Mouse (Mus musculus) kidney, postnatal 0 days (tissue): Measurements from ENCODE around the gene Sigmar1. TPM values are rescaled to one million over a fixed set of nuclear protein-coding genes. Genes with fewer than 3 reads are reported as not detected.

Experiments used
- ATAC-seq: fragments of 200-750 bp; cut with Nextera tagmentation; replicated peaks from 2 replicates; pipeline ENCODE4 v1.8.0; 2017; ENCODE audit warnings: low read depth, moderate number of reproducible peaks, moderate TSS enrichment, moderate library complexity; ENCODE audit not compliant: low FRiP score
- DNase-seq: peaks from one replicate; pipeline ENCODE4 v3.0.0-alpha.2; 2016; ENCODE audit warnings: low spot score
- H3K27ac ChIP-seq: fragments of 300-500 bp; sonication (generic); 2 replicates; pipeline ENCODE4 v1.5.1; 2014; ENCODE audit warnings: mild to moderate bottlenecking
- H3K27me3 ChIP-seq: fragments of 300-500 bp; sonication (generic); 2 replicates; pipeline ENCODE4 v1.6.1; 2014; ENCODE audit warnings: low read length, mixed read lengths; ENCODE audit not compliant: insufficient read depth
- H3K36me3 ChIP-seq: fragments of 300-500 bp; sonication (generic); 2 replicates; pipeline ENCODE4 v1.6.1; 2014; ENCODE audit warnings: low read length, mixed read lengths; ENCODE audit not compliant: insufficient read depth
- H3K4me1 ChIP-seq: fragments of 300-500 bp; sonication (generic); replicated peaks from 2 replicates; pipeline ENCODE4 v1.6.1; 2014; ENCODE audit warnings: antibody characterized with exemption, low read length, mixed read lengths; ENCODE audit not compliant: insufficient read depth
- H3K4me2 ChIP-seq: fragments of 300-500 bp; sonication (generic); 2 replicates; pipeline ENCODE4 v1.6.1; 2014; ENCODE audit warnings: mild to moderate bottlenecking, low read length, moderate library complexity, mixed read lengths
- H3K4me3 ChIP-seq: fragments of 300-500 bp; sonication (generic); replicated peaks from 2 replicates; pipeline ENCODE4 v1.5.1; 2014; ENCODE audit warnings: low read depth, low read length
- H3K9ac ChIP-seq: fragments of 300-500 bp; sonication (generic); 2 replicates; pipeline ENCODE4 v1.6.1; 2014; ENCODE audit warnings: low read depth, low read length
- H3K9me3 ChIP-seq: fragments of 300-500 bp; sonication (generic); replicated peaks from 2 replicates; pipeline ENCODE4 v1.6.1; 2016; ENCODE audit warnings: low read length, inconsistent platforms, mixed read lengths
- CTCF ChIP-seq: IDR thresholded peaks from 2 replicates; pipeline ENCODE4 v1.5.1; 2016; ENCODE audit warnings: antibody characterized with exemption, low read depth, mild to moderate bottlenecking, moderate library complexity
- WGBS: fragments of 180-500 bp; shearing (Covaris S2); extraction: QIAGEN DNeasy Blood & Tissue Kit; methylation state at CpG from one replicate; pipeline ENCODE4 v1.1.7; 2014; 5-methylcytosine and 5-hydroxymethylcytosine counted together
- polyA plus RNA-seq: library from polyadenylated mRNA; unstranded; fragments of >200 nt; fragmentation: Nextera tagmentation; extraction: Ambion mirVana; gene quantifications from 2 replicates; pipeline ENCODE4 v1.2.1, GENCODE M21; 2015

Gene Sigmar1
- polyA plus RNA-seq, 1 experiment from 2014 or later, result 58.4 TPM

DNA sequence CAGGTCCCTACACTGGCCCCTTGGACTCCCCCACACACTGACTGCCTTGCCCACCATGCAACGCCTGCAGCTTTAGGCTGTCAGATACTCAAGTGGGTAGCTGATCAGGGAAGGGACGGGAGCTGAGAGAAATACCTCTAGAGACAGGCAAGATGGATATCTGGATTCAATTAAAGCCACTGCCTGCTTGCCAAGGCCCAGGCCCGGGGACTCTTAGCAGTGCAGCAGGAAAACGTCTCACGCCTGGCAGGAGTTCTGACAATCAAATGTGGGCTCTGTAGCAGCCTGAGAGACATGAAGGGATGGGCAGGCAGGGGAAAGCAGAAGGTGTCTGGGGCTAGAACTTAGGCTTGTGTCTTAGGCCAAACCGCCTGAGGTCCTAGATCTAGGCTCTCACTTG is 39.1 kb downstream of the Sigmar1 start:
- ATAC-seq, result no peak
- Histone ChIP-seq H3K9me3 (no peaks in the 10 kb centered on the region), H3K4me1 (peaks cover 15% of the 10 kb centered on the region), H3K36me3 (peaks cover 28% of the 10 kb centered on the region), H3K9ac (no peak overlapping the region), H3K27ac (no peak overlapping the region), H3K27me3 (no peaks in the 10 kb centered on the region), H3K4me3 (no peak overlapping the region), H3K4me2 (no peak overlapping the region)
- DNase-seq, result no peak
- WGBS, result 71% methylated on average over 6 of the region's 6 CpGs
- no peak for TF ChIP-seq CTCF

- WGBS, result 89% methylated on average over 5 of the region's 5 CpGs
- Histone ChIP-seq H3K27me3 (no peaks in the 10 kb centered on the region), H3K36me3 (peaks cover 28% of the 10 kb centered on the region)
Measured at GRCm38 (mm10) chr4:41715596-41715995, 40.4 kb downstream of the Sigmar1 start.

DNA sequence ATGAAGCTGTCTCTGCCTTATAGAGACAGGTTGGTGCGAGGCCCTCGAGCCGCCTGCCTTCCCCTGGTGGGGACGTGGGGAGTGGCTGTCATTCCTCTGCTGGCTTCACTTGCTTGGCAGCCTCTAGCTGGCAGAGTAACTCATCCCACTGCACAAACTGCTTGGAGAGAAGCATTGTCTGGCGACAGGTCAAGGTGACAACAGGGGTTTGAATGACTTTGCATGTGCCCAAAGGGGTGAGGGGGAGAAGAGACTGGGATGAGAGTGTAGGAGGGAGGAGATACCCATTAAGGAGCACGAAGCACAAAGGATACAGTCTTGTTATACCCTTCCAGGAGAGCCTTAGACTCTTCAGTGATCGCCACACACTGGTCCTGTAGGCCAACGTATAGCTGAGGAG is 40.9 kb downstream of the Sigmar1 start:
- Histone ChIP-seq H3K4me3 (no peak overlapping the region), H3K36me3 (peaks cover 28% of the 10 kb centered on the region), H3K9ac (no peak overlapping the region), H3K4me1 (peaks cover 21% of the 10 kb centered on the region), H3K4me2 (no peak overlapping the region), H3K27me3 (no peaks in the 10 kb centered on the region), H3K27ac (no peak overlapping the region), H3K9me3 (no peaks in the 10 kb centered on the region)
- ATAC-seq (no peak), DNase-seq (no peak)
- WGBS, result 74% methylated on average over 8 of the region's 8 CpGs
- TF ChIP-seq CTCF, result no peak

More at GRCm38 (mm10) chr4:41715596-41715995, 40.4 kb downstream of the Sigmar1 start:
- Histone ChIP-seq H3K9me3 (no peaks in the 10 kb centered on the region), H3K4me3 (no peak overlapping the region), H3K4me2 (no peak overlapping the region), H3K27ac (no peak overlapping the region), H3K4me1 (peaks cover 21% of the 10 kb centered on the region), H3K9ac (no peak overlapping the region)
- DNase-seq (peak; percentile 61), ATAC-seq (no peak)
- TF ChIP-seq CTCF, result peak; percentile 74

DNA sequence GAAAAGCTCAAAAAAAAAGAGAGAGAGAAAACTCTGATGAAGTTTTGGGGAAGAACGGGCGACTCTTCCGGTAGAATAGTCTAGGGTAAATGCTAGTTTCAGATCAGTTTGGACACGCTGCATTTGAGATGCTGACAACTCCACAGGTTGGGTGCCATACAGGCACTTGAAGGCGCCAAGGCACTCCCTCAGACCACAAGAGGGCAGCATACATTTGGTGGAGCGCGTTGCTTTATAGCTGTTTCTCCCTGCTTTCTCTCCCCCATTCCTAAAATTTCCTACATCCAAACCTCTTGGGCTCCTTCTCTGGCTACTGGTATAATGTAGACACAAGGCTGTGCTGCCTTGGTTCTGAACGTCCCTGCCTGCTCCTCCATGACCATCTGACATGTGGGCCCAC is 41.7 kb downstream of the Sigmar1 start:
- DNase-seq, result peak; percentile 87
- WGBS, result 13% methylated on average over 8 of the region's 8 CpGs
- H3K36me3 ChIP-seq, result peaks cover 22% of the 10 kb centered on the region

GRCm38 (mm10) chr4:41713197-41714067 is 42.5 kb downstream of the Sigmar1 start, which contains the start of gene Rpp25l:
Gene Rpp25l (minus strand): TSS chr4:41713534.
- Histone ChIP-seq H3K27ac (peak within 1 kb of the TSS; percentile 70), H3K36me3 (peaks cover 14% of the 10 kb centered on the region; the same call in 1 of the 2 replicates), H3K27me3 (no peaks in the 10 kb centered on the region), H3K4me3 (peak within 1 kb of the TSS; percentile 80), H3K4me1 (peaks cover 21% of the 10 kb centered on the region), H3K9ac (peak within 1 kb of the TSS; percentile 93), H3K4me2 (peak within 1 kb of the TSS; percentile 92), H3K9me3 (no peaks in the 10 kb centered on the region)
- ATAC-seq (peak; percentile 65), DNase-seq (peak; percentile 79)
- under 1% methylated on average over 61 of the region's 61 CpGs for whole genome bisulfite sequencing
- peak; percentile 38; the same call in 1 of the 2 replicates for TF ChIP-seq CTCF

More for the DNA sequence above, 41.7 kb downstream of the Sigmar1 start:
- Histone ChIP-seq H3K9me3 (no peaks in the 10 kb centered on the region), H3K4me2 (peak overlapping the region; percentile 92), H3K4me1 (peaks cover 21% of the 10 kb centered on the region), H3K27me3 (no peaks in the 10 kb centered on the region), H3K27ac (no peak overlapping the region), H3K9ac (no peak overlapping the region), H3K4me3 (peak overlapping the region; percentile 80)
- TF ChIP-seq CTCF, result peak; percentile 86
- no peak for ATAC-seq

GRCm38 (mm10) chr4:41712421-41713196 is 43.3 kb downstream of the Sigmar1 start:
- Histone ChIP-seq H3K9me3 (no peaks in the 10 kb centered on the region), H3K4me1 (peaks cover 21% of the 10 kb centered on the region), H3K4me3 (peak overlapping the region; percentile 80), H3K27ac (peak overlapping the region; percentile 70), H3K9ac (peak overlapping the region; percentile 93), H3K36me3 (0 out of 2 replicates have a peak, but pooled peaks cover 9% of the 10 kb centered on the region), H3K27me3 (no peaks in the 10 kb centered on the region), H3K4me2 (peak overlapping the region; percentile 92)
- ATAC-seq, result 0 out of 2 replicates have a peak, but pooled peaks have one; percentile 8
- WGBS, result 36% methylated on average over 31 of the region's 31 CpGs
- DNase-seq, result peak; percentile 25
- TF ChIP-seq CTCF, result no peak
